Mouse (Mus musculus): ENCODE measurements at regions not wholly inside any gene's neighbourhood (a gene's known extent, or its start where the extent isn't known, plus 50 kb on each side); places are given as distances from the start of the nearest gene placed in this dataset.

- DNase-seq (ENCODE audit: low spot score in 2 of 2) = no peak
Measured at GRCm38 (mm10) chr4:153019211-153019610, 463.4 kb downstream of the Ajap1 start.

DNA sequence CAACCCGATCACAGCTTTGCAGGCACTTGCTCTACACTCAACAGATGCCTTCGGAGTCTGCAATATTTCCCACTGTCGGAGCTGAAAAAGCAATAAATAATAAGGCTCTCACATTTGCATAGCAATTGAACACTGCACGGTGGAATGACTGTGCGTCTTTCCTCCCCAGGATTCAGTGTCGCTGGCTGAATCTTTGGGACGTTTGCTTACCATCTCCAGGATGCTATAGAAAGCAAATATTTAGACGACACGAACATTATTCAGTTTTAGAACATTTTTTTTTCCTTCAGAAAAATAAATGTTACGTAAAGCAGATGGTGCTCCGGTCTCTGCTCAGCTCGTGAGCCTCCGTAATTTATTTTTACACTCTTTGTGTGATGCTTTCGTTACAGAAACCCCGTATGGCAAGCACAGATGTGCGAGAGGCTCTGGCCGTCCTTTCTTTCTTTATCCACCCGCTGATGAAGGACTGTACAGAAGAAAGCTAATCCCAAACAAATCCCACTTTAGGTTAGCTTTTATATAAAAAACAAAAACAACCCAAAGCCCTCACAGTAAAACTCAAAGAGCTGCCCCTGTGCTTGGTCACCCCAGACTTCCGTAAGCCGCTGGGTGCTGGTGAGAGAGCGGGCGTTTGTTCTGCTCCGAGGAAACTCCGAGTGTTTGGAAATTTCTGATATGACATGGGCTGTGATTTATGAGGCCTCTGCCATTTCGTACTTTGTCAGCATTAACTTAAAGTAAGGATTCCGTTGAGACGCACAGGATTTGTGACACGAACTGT is 464.3 kb downstream of the Ajap1 start:
- DNase-seq (ENCODE audit: low spot score in 2 of 2) = no peak

DNA sequence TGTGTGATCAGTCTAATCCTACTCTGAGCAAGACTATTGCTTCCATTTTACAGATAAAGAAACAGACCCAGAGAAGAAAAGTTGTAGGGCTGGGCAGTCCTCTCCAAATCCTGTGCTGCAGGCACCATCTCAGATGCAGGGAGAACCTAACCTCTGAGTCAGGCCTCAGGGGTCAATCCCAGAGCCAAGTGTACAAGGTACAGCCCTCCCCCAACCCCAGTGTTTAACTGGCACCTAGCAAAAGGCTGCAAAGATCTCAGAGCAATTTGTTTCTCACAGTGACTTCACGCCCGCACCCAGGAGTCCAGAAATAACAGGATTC is 464.8 kb downstream of the Ajap1 start:
- DNase-seq (ENCODE audit: low spot score in 2 of 2) = no peak

DNA sequence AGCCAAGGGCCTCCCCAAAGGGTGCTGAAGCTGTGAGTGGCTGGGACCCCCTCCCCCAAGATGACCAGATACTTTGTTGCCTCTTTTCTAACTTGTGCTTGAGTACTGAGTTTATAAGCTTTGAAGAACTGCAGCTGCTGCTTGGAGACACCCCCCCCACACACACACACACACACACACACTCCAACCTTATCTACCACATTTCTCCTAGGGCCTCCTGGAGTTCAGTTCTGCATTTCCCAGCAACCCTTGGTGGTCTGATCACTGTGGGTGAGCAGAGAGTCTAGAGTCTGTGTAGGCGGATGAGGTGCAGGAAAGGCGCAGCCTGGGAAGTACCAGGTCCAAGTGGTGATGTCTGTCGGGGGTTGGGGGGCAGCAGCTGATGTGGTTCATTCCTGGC is 479.3 kb downstream of the Ajap1 start:
- no peak for DNase-seq (ENCODE audit: low spot score in 2 of 2)

GRCm38 (mm10) chr4:153002516-153002915 is 480.1 kb downstream of the Ajap1 start:
- no peak for DNase-seq (ENCODE audit: low spot score in 2 of 2)

- no peak for DNase-seq (ENCODE audit: low spot score in 2 of 2)
Measured at GRCm38 (mm10) chr4:153001761-153002160, 480.9 kb downstream of the Ajap1 start.

GRCm38 (mm10) chr4:152999526-152999925 is 483.1 kb downstream of the Ajap1 start:
- DNase-seq (ENCODE audit: low spot score in 2 of 2) = no peak

DNA sequence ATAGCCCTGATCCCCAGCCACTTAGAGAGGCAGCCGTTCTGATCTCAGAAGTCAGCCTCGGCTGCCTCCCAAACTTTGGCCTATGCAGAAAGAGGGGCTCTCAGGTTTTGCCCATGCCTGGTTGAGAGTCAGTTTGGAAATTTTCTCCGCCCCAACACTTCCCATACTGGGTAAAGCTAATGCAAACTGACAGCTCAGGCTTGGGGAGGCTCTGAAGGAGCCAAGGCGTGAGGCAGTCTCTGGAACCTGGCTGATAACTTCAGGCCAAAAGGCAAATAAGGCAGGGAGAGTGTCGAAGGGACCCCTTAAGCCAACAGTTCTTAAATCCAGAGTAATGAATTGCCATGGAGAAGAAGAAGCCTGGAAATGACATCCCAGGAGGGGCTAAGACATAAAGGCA is 485.4 kb downstream of the Ajap1 start:
- DNase-seq (ENCODE audit: low spot score in 2 of 2) = peak in 1 of 2 experiments; percentile 25

- DNase-seq (ENCODE audit: low spot score in 2 of 2) = no peak
Measured at GRCm38 (mm10) chr4:152996641-152997040, 486.0 kb downstream of the Ajap1 start.

- no peak for DNase-seq (ENCODE audit: low spot score in 2 of 2)
Measured at GRCm38 (mm10) chr4:152995052-152995595, 487.5 kb downstream of the Ajap1 start.

DNA sequence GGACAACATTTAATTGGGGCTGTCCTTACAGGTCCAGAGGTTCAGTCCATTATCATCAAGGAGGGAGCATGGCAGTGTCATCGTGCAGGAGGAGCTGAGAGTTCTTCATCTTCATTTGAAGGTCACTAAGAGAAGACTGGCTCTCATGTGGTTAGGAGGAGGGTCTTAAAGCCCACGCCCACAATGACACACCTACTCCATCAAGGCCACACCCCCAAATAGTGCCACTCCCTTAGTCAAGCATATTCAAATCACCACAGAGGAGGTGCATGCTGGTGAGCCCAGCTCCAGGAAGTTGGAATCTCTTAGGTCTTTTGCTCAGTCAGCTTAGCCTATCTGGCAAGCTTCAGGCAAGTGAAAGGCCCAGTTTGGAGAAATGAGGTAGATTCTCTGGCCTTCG is 488.4 kb downstream of the Ajap1 start:
- DNase-seq (ENCODE audit: low spot score in 2 of 2) = no peak

DNA sequence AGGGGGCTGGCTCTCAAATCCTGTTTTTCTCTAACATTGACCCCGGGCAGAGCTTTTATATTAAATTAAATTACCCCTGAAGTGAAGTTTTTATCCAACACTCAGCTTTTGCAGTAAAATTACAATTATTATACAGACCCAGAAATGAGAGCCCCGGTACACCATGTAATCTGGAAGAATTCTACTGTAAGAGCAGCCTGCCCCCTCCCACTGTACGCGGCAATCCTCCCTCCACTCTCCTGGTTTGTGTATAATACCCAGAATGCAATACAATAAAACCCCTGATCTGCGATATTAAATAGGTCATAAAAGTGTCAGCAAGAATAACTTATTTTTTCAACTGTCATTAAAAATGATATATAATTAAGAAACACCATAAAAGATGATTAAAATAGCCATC is 492.3 kb downstream of the Ajap1 start:
- DNase-seq (ENCODE audit: low spot score in 2 of 2) = no peak

GRCm38 (mm10) chr4:152987726-152988125 is 494.9 kb downstream of the Ajap1 start:
- DNase-seq (ENCODE audit: low spot score in 2 of 2) = no peak

GRCm38 (mm10) chr4:152975012-152975675 is 497.5 kb upstream of the Kcnab2 start:
- no peak for DNase-seq (ENCODE audit: low spot score in 2 of 2)

- DNase-seq (ENCODE audit: low spot score in 2 of 2) = no peak
Measured at GRCm38 (mm10) chr4:152963001-152963400, 485.3 kb upstream of the Kcnab2 start.

DNA sequence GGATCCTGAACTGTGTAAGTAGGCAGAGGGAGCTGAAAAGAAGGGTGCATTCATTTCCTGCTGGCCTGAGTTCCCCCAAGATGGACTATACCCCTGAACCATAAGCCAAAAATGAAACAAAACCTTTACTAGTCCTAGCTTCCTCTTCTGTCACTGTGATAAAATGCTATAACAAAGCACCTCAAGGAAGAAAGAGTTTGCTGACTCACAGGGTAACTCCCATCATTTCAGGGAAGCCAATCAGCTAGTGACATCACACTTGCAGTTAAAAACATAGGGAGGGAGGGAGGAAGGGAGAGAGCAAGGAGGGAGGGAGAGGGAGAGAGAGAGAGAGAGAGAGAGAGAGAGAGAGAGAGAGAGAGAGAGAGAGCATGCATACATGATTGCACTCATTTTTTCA is 484.5 kb upstream of the Kcnab2 start:
- DNase-seq (ENCODE audit: low spot score in 2 of 2) = no peak

GRCm38 (mm10) chr4:152961677-152962076 is 484.0 kb upstream of the Kcnab2 start:
- DNase-seq (ENCODE audit: low spot score in 2 of 2) = no peak

DNA sequence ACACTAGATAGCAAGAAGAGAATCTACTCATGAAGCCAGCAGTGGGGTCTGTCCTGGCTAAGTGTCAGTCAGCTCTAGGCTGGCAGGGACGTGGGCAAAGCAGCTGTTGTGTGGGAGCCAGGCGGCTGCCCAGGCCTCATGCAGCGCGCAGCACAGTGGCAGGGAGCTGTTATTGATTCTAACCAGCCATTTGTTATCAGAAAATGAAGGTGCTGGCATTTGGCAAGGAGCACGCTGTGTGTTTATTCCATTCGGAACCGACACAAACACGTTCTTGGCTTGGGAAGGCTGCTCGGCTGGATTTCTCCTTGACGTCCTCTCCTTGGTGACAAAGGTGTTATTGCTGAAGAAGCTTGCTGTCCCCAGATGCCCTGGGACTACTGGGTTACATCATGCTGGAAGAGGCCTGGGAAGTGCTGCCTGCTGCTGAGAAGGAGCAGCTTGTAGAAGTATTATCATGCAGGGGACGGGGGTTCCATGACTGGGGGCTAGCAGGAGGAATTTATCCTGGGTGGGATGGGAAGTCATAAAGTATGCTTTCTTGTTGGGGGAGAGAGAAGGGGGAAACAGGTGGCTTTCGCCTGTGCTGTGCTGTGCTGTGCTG is 482.1 kb upstream of the Kcnab2 start:
- no peak for DNase-seq (ENCODE audit: low spot score in 2 of 2)

DNA sequence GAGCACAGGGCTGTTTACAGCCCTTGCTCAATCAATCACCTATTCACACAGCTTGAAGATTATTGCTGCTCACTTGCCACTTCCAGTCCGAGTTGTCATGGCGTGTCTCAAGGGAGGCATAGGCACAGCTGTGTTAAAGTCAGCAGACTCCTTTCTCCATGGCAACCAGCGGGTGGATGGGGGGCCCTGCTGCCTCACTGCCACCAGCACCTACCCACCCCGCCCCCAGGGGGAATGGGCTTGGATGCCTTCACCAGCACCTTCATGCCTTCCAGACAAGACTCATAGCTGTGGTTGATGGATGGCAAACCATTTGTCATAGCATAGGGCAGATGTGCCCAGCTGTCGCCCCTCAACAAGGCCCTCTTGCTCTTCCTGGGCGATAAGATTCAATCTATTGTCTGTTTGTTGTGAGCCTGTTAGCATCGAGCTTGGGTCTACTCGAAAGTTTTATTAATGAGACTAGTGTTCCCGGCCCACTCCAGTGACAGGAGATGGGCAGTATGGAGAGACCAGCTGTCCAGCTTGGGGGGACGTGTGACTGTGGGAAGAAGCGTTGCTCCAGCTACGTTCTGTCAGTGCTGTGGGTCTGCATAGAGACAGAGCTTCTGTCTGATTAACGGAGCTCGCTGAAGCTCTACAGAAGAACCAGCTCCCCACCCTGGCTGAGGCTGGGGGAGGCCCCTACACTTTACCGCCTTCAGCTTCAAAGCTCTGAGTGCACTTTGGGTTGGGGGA is 475.7 kb upstream of the Kcnab2 start:
- DNase-seq (ENCODE audit: low spot score in 2 of 2) = no peak

GRCm38 (mm10) chr4:152948956-152949355 is 471.3 kb upstream of the Kcnab2 start:
- DNase-seq (ENCODE audit: low spot score in 2 of 2) = no peak

GRCm38 (mm10) chr4:152941159-152941558 is 463.5 kb upstream of the Kcnab2 start:
- DNase-seq (ENCODE audit: low spot score in 2 of 2) = no peak

GRCm38 (mm10) chr4:152936614-152937013 is 458.9 kb upstream of the Kcnab2 start:
- no peak for DNase-seq (ENCODE audit: low spot score in 2 of 2)

Data from cerebellum, postnatal 4 days (tissue).